Mouse (Mus musculus) liver, embryonic 14.5 days (tissue): ENCODE results near the gene Kcnk15. TPM values are rescaled to one million over a fixed set of nuclear protein-coding genes. Genes with fewer than 3 reads are reported as not detected.
A peak's percentile ranks its signal among the peaks of the same experiment; 100 is the strongest.

Experiments used
- ATAC-seq: fragments of 200-750 bp; cut with Nextera tagmentation; 2 replicates; pipeline ENCODE4 v1.8.0; 2017; ENCODE audit warnings: moderate number of reproducible peaks, mild to moderate bottlenecking, moderate library complexity; ENCODE audit not compliant: insufficient read depth
- DNase-seq, 3 experiments: peaks; one replicate each; pipeline ENCODE4 v3.0.0-alpha.2; 2012 to 2013; ENCODE audit warnings: low read depth in 3 of 3, low spot score in 3 of 3
- H3K27ac ChIP-seq: fragments of 300-500 bp; sonication (generic); 2 replicates; pipeline ENCODE4 v1.5.1; 2014; ENCODE audit warnings: moderate library complexity, mild to moderate bottlenecking, control low read depth, inconsistent platforms
- H3K27me3 ChIP-seq: fragments of 300-500 bp; sonication (generic); 2 replicates; pipeline ENCODE4 v1.6.1; 2014; ENCODE audit warnings: mild to moderate bottlenecking, low read length, moderate library complexity; ENCODE audit not compliant: control insufficient read depth, insufficient read depth
- H3K36me3 ChIP-seq: fragments of 300-500 bp; sonication (generic); replicated peaks from 2 replicates; pipeline ENCODE4 v1.6.1; 2014; ENCODE audit warnings: low read depth; ENCODE audit not compliant: control insufficient read depth, insufficient read depth
- H3K4me1 ChIP-seq, 2 experiments: fragments of 200-500 bp in 1 of 2; fragments of 300-500 bp in 1 of 2; sonication (generic) in 1 of 2; replicated peaks; 2 replicates each; pipeline ENCODE4 v1.6.1; 2012 to 2014; ENCODE audit warnings: antibody characterized with exemption in 1 of 2, inconsistent platforms in 1 of 2, low read length in 1 of 2; ENCODE audit not compliant: control insufficient read depth in 2 of 2, insufficient read depth in 2 of 2
- H3K4me2 ChIP-seq: fragments of 300-500 bp; sonication (generic); 2 replicates; pipeline ENCODE4 v1.6.1; 2014; ENCODE audit warnings: low read depth, mild to moderate bottlenecking, control low read depth, moderate library complexity
- H3K4me3 ChIP-seq, 2 experiments: fragments of 200-500 bp in 1 of 2; fragments of 300-500 bp in 1 of 2; sonication (generic) in 1 of 2; 2 replicates each; pipeline ENCODE4 v1.5.1; 2012 to 2014; ENCODE audit warnings: low read depth in 2 of 2, low read length in 2 of 2, mild to moderate bottlenecking in 2 of 2, control low read depth in 1 of 2, inconsistent platforms in 1 of 2, moderate library complexity in 1 of 2; ENCODE audit not compliant: insufficient read depth in 1 of 2
- H3K9ac ChIP-seq: fragments of 300-500 bp; sonication (generic); replicated peaks from 2 replicates; pipeline ENCODE4 v1.6.1; 2014; ENCODE audit warnings: mild to moderate bottlenecking, control low read depth, moderate library complexity
- H3K9me3 ChIP-seq: fragments of 300-500 bp; sonication (generic); 2 replicates; pipeline ENCODE4 v1.6.1; 2016; ENCODE audit warnings: low read length, mixed read lengths; ENCODE audit not compliant: control insufficient read depth
- CTCF ChIP-seq: IDR thresholded peaks from 2 replicates; pipeline ENCODE4 v1.5.1; 2016; ENCODE audit warnings: antibody characterized with exemption, low read depth, control low read depth
- EP300 ChIP-seq: IDR thresholded peaks from 2 replicates; pipeline ENCODE4 v1.6.1; 2016; ENCODE audit warnings: antibody characterized with exemption, low read depth
- WGBS: fragments of 180-500 bp; shearing (Covaris S2); extraction: QIAGEN DNeasy Blood & Tissue Kit; methylation state at CpG from one replicate; pipeline ENCODE4 v1.1.7; 2014; ENCODE audit not compliant: insufficient replicate concordance; 5-methylcytosine and 5-hydroxymethylcytosine counted together
- polyA plus RNA-seq, 2 experiments: library from polyadenylated mRNA; depleted of rRNA in 1 of 2; stranded (reverse) in 1 of 2; unstranded in 1 of 2; fragments of >200 nt; fragmentation: Nextera tagmentation in 1 of 2; extraction: Ambion mirVana in 1 of 2; gene quantifications; 2 replicates each; pipeline versions ENCODE4 v1.2.1 to v1.2.3; 2012 to 2014

The Kcnk15 gene
- polyA plus RNA-seq, 2 experiments = not detected

- H3K27ac ChIP-seq = no peak overlapping the region
- no peak overlapping the region for H3K9ac ChIP-seq
- H3K4me1 ChIP-seq = no peaks in the 10 kb centered on the region
- ATAC-seq (no peak), DNase-seq (no peak)
- peaks cover 31% of the 10 kb centered on the region for H3K27me3 ChIP-seq
- H3K9me3 ChIP-seq = no peaks in the 10 kb centered on the region
- TF ChIP-seq CTCF (no peak), EP300 (no peak)
- 60% methylated on average over 6 of the region's 6 CpGs for WGBS
- no peak overlapping the region for H3K4me3 ChIP-seq
- H3K36me3 ChIP-seq = no peaks in the 10 kb centered on the region
- H3K4me2 ChIP-seq = no peak overlapping the region
Measured at GRCm38 (mm10) chr2:163857233-163857632, 3.8 kb downstream of the Kcnk15 start.

GRCm38 (mm10) chr2:163858254-163858947 lies 5.0 kb downstream of the Kcnk15 start:
- ATAC-seq (no peak), DNase-seq (no peak)
- TF ChIP-seq CTCF (peak; percentile 64), EP300 (no peak)
- Histone ChIP-seq H3K4me3 (no peak overlapping the region), H3K27ac (no peak overlapping the region), H3K36me3 (no peaks in the 10 kb centered on the region), H3K27me3 (peaks cover 25% of the 10 kb centered on the region), H3K9ac (no peak overlapping the region), H3K4me2 (no peak overlapping the region), H3K9me3 (no peaks in the 10 kb centered on the region), H3K4me1 (no peaks in the 10 kb centered on the region)
- 11% methylated on average over 50 of the region's 50 CpGs for WGBS

GRCm38 (mm10) chr2:163865311-163865710 lies 11.9 kb downstream of the Kcnk15 start:
- ATAC-seq = no peak
- H3K4me2 ChIP-seq = no peak overlapping the region
- no peaks in the 10 kb centered on the region for H3K4me1 ChIP-seq
- WGBS = 64% methylated on average over 5 of the region's 5 CpGs
- TF ChIP-seq CTCF = no peak
- TF ChIP-seq EP300 = no peak
- no peak overlapping the region for H3K4me3 ChIP-seq
- no peak overlapping the region for H3K27ac ChIP-seq
- H3K9me3 ChIP-seq = no peaks in the 10 kb centered on the region
- no peaks in the 10 kb centered on the region for H3K27me3 ChIP-seq
- no peak overlapping the region for H3K9ac ChIP-seq
- H3K36me3 ChIP-seq = no peaks in the 10 kb centered on the region
- DNase-seq = no peak

- H3K27ac ChIP-seq = no peak overlapping the region
- no peak overlapping the region for H3K9ac ChIP-seq
- ATAC-seq (no peak), DNase-seq (no peak)
- no peak for TF ChIP-seq EP300
- no peak for TF ChIP-seq CTCF
- no peaks in the 10 kb centered on the region for H3K27me3 ChIP-seq
- 70% methylated on average over 9 of the region's 9 CpGs for WGBS
- H3K36me3 ChIP-seq = no peaks in the 10 kb centered on the region
- H3K4me2 ChIP-seq = no peak overlapping the region
- no peaks in the 10 kb centered on the region for H3K9me3 ChIP-seq
- H3K4me3 ChIP-seq = no peak overlapping the region
- no peaks in the 10 kb centered on the region for H3K4me1 ChIP-seq
Measured at GRCm38 (mm10) chr2:163866061-163866460, 12.6 kb downstream of the Kcnk15 start.

GRCm38 (mm10) chr2:163869783-163870182 lies 16.3 kb downstream of the Kcnk15 start:
- Histone ChIP-seq H3K36me3 (no peaks in the 10 kb centered on the region), H3K4me3 (no peak overlapping the region), H3K9me3 (no peaks in the 10 kb centered on the region), H3K27me3 (no peaks in the 10 kb centered on the region), H3K4me1 (no peaks in the 10 kb centered on the region), H3K27ac (no peak overlapping the region), H3K9ac (no peak overlapping the region), H3K4me2 (no peak overlapping the region)
- ATAC-seq (no peak), DNase-seq (no peak)
- TF ChIP-seq EP300 = no peak
- TF ChIP-seq CTCF = no peak
- WGBS = 56% methylated on average over 5 of the region's 5 CpGs
